Mouse (Mus musculus): Measurements from ENCODE around the gene Brd4. TPM values are rescaled to one million over a fixed set of nuclear protein-coding genes. Genes with fewer than 3 reads are reported as not detected.

Gene Brd4
- 20.2 and 20.7 TPM in 2 replicates for polyA plus RNA-seq (2015; fragmentation: Nextera tagmentation; extraction: Ambion mirVana)

- peak within 1 kb of the TSS; percentile 72 for H3K4me2 ChIP-seq (ENCODE audit: low read depth, low read length)
- H3K9ac ChIP-seq (replicated peaks): peak within 1 kb of the TSS; percentile 98
- WGBS (ENCODE audit: insufficient replicate concordance): under 1% methylated on average over 60 of the region's 100 CpGs
- H3K27me3 ChIP-seq (ENCODE audit: insufficient read depth, low read length): no peaks in the 10 kb centered on the region
- peak; percentile 95 for DNase-seq
- H3K4me1 ChIP-seq (ENCODE audit: insufficient read depth): peaks cover 25% of the 10 kb centered on the region
- peak; percentile 91 for ATAC-seq
- no peaks in the 10 kb centered on the region for H3K9me3 ChIP-seq (ENCODE audit: low read length)
- H3K4me3 ChIP-seq (ENCODE audit: low read depth, low read length): peak within 1 kb of the TSS; percentile 99
- H3K27ac ChIP-seq (ENCODE audit: low read depth): peak within 1 kb of the TSS; percentile 100
- TF ChIP-seq CTCF (IDR thresholded peaks at IDR 0.05; ENCODE audit: low read depth) (no peak), EP300 (IDR thresholded peaks at IDR 0.05; ENCODE audit: low read depth) (no peak)
- no peaks in the 10 kb centered on the region for H3K36me3 ChIP-seq (replicated peaks; ENCODE audit: insufficient read depth, low read length)
Observed at GRCm38 (mm10) chr17:32284262-32285137, at the start of gene Brd4. TSS of gene Brd4 (minus strand) at chr17:32284722.

- no peaks in the 10 kb centered on the region for H3K9me3 ChIP-seq (ENCODE audit: low read length)
- ATAC-seq (no peak), DNase-seq (no peak)
- H3K4me3 ChIP-seq (ENCODE audit: low read depth, low read length): no peak overlapping the region
- 85% methylated on average over 28 of the region's 31 CpGs for whole genome bisulfite sequencing (ENCODE audit: insufficient replicate concordance)
- no peak overlapping the region for H3K9ac ChIP-seq (replicated peaks)
- H3K27me3 ChIP-seq (ENCODE audit: insufficient read depth, low read length): no peaks in the 10 kb centered on the region
- no peaks in the 10 kb centered on the region for H3K4me1 ChIP-seq (ENCODE audit: insufficient read depth)
- H3K27ac ChIP-seq (ENCODE audit: low read depth): no peak overlapping the region
- H3K36me3 ChIP-seq (replicated peaks; ENCODE audit: insufficient read depth, low read length): peaks cover 70% of the 10 kb centered on the region
- no peak overlapping the region for H3K4me2 ChIP-seq (ENCODE audit: low read depth, low read length)
- TF ChIP-seq EP300 (IDR thresholded peaks at IDR 0.05; ENCODE audit: low read depth): no peak
- no peak for TF ChIP-seq CTCF (IDR thresholded peaks at IDR 0.05; ENCODE audit: low read depth)
Observed at GRCm38 (mm10) chr17:32333675-32334303, 49.3 kb upstream of the Brd4 start.

DNA sequence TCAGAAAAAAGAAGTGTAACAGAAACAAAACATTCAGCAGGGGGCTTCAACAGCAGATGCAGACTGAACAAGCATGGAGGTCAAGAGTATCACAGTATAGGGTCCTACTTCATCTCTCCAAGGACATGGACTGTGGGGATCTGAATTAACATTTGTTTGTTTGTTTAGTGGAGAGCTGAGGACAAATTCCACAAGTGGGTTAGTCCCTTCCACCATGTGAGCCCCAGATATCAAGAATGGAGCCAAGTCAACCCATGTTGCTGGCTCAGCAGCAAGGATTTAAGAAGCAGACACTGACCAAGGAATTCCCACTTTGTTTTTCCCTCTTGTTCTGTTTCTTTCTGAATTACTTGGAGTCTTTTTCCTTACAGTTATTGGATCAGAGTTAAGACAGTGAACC, 43.0 kb upstream of the Brd4 start:
- DNase-seq (no peak), ATAC-seq (peak; percentile 27; the same call in 1 of the 2 replicates)
- H3K4me1 ChIP-seq (ENCODE audit: insufficient read depth): peaks cover 5% of the 10 kb centered on the region; the same call in 1 of the 2 replicates
- H3K4me3 ChIP-seq (ENCODE audit: low read depth, low read length): no peak overlapping the region
- no peak overlapping the region for H3K9ac ChIP-seq (replicated peaks)
- no peak overlapping the region for H3K27ac ChIP-seq (ENCODE audit: low read depth)
- no peak overlapping the region for H3K4me2 ChIP-seq (ENCODE audit: low read depth, low read length)
- H3K27me3 ChIP-seq (ENCODE audit: insufficient read depth, low read length): no peaks in the 10 kb centered on the region
- TF ChIP-seq CTCF (IDR thresholded peaks at IDR 0.05; ENCODE audit: low read depth) (no peak), EP300 (IDR thresholded peaks at IDR 0.05; ENCODE audit: low read depth) (no peak)
- H3K36me3 ChIP-seq (replicated peaks; ENCODE audit: insufficient read depth, low read length): peaks cover 35% of the 10 kb centered on the region
- H3K9me3 ChIP-seq (ENCODE audit: low read length): no peaks in the 10 kb centered on the region

DNA sequence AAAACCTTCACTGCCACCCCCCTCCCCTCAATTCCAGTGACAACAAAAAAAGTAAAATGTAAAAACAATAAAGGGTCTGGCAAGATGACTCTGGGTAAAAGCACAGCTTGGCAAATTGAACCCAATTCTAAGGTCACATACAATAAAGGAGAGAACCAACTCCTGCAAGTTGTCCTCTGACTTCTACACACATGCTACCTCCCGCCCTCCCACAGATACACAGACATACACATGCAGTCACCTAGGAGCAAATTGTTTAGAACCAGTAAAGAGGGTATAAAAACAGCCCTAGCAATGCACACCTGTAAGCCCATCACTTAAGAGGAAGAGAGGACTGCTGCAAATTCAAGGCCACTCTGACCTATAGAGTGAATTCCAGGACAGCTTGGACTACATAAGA, 38.3 kb upstream of the Brd4 start:
- ATAC-seq: no peak
- peaks cover 23% of the 10 kb centered on the region; the same call in 1 of the 2 replicates for H3K4me1 ChIP-seq (ENCODE audit: insufficient read depth)
- no peak overlapping the region for H3K4me2 ChIP-seq (ENCODE audit: low read depth, low read length)
- whole genome bisulfite sequencing (ENCODE audit: insufficient replicate concordance): 87% methylated on average over 1 of the region's 1 CpGs
- no peak overlapping the region for H3K9ac ChIP-seq (replicated peaks)
- DNase-seq: no peak
- no peaks in the 10 kb centered on the region for H3K9me3 ChIP-seq (ENCODE audit: low read length)
- TF ChIP-seq CTCF (IDR thresholded peaks at IDR 0.05; ENCODE audit: low read depth): no peak
- no peak overlapping the region for H3K4me3 ChIP-seq (ENCODE audit: low read depth, low read length)
- no peak overlapping the region for H3K27ac ChIP-seq (ENCODE audit: low read depth)
- H3K27me3 ChIP-seq (ENCODE audit: insufficient read depth, low read length): no peaks in the 10 kb centered on the region
- peaks cover 22% of the 10 kb centered on the region for H3K36me3 ChIP-seq (replicated peaks; ENCODE audit: insufficient read depth, low read length)

- ATAC-seq: no peak
- peak; percentile 20 for DNase-seq
- no peak for TF ChIP-seq CTCF (IDR thresholded peaks at IDR 0.05; ENCODE audit: low read depth)
- TF ChIP-seq EP300 (IDR thresholded peaks at IDR 0.05; ENCODE audit: low read depth): no peak
- Histone ChIP-seq H3K4me1 (ENCODE audit: insufficient read depth) (peaks cover 18% of the 10 kb centered on the region; the same call in 1 of the 2 replicates), H3K9me3 (ENCODE audit: low read length) (no peaks in the 10 kb centered on the region), H3K4me3 (ENCODE audit: low read depth, low read length) (peak overlapping the region; percentile 88), H3K36me3 (replicated peaks; ENCODE audit: insufficient read depth, low read length) (peaks cover 25% of the 10 kb centered on the region), H3K27ac (ENCODE audit: low read depth) (peak overlapping the region; percentile 93), H3K4me2 (ENCODE audit: low read depth, low read length) (peak overlapping the region; percentile 96), H3K9ac (replicated peaks) (peak overlapping the region; percentile 79), H3K27me3 (ENCODE audit: insufficient read depth, low read length) (no peaks in the 10 kb centered on the region)
- WGBS (ENCODE audit: insufficient replicate concordance): 19% methylated on average over 6 of the region's 6 CpGs
Observed at GRCm38 (mm10) chr17:32321836-32322235, 37.3 kb upstream of the Brd4 start.

- H3K4me1 ChIP-seq (ENCODE audit: insufficient read depth): peaks cover 18% of the 10 kb centered on the region; the same call in 1 of the 2 replicates
- DNase-seq (no peak), ATAC-seq (peak; percentile 62)
- TF ChIP-seq EP300 (IDR thresholded peaks at IDR 0.05; ENCODE audit: low read depth) (no peak), CTCF (IDR thresholded peaks at IDR 0.05; ENCODE audit: low read depth) (peak; percentile 28; the same call in 1 of the 2 replicates)
- H3K9ac ChIP-seq (replicated peaks): peak overlapping the region; percentile 79
- 1% methylated on average over 23 of the region's 23 CpGs for WGBS (ENCODE audit: insufficient replicate concordance)
- peak overlapping the region; percentile 88 for H3K4me3 ChIP-seq (ENCODE audit: low read depth, low read length)
- H3K27me3 ChIP-seq (ENCODE audit: insufficient read depth, low read length): no peaks in the 10 kb centered on the region
- H3K9me3 ChIP-seq (ENCODE audit: low read length): no peaks in the 10 kb centered on the region
- H3K4me2 ChIP-seq (ENCODE audit: low read depth, low read length): peak overlapping the region; percentile 96
- H3K27ac ChIP-seq (ENCODE audit: low read depth): peak overlapping the region; percentile 93
- peaks cover 26% of the 10 kb centered on the region for H3K36me3 ChIP-seq (replicated peaks; ENCODE audit: insufficient read depth, low read length)
Observed at GRCm38 (mm10) chr17:32321390-32321734, 36.8 kb upstream of the Brd4 start.

All from liver, postnatal 0 days (tissue).